Mouse (Mus musculus): ENCODE data around the gene Rps6kl1.
A peak's percentile ranks its signal among the peaks of the same experiment; 100 is the strongest.

The Rps6kl1 gene

DNA sequence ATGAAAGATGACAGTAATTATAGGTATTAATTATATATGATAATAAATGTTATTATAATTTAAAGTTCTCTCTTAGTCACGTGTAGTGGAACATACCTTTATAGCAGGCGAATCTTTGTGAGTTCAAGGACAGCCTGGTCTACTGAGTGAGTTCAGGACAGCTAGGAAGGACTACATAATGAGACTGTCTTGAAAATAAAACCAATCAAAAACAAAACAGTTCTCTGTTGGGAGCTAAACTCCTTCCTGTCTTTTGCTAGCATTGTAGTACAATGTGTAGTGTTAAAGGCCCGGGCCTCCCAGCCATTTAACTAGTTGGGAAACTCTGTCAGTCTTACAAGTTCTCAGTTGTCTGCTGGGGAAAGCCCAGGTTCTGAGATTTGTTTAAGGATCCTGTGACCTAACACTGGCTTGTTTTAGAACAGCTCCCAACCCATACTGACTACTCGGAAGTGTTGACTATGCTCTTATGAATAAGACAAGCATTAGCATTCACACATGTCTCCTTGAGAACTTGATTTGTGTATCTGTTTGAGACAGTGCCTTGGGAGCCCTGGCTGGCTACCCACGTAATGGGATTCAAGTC is 49.5 kb downstream of the Rps6kl1 start:
- no peak for DNase-seq

GRCm38 (mm10) chr12:85101001-85101400 is 50.1 kb downstream of the Rps6kl1 start:
- DNase-seq: no peak

DNA sequence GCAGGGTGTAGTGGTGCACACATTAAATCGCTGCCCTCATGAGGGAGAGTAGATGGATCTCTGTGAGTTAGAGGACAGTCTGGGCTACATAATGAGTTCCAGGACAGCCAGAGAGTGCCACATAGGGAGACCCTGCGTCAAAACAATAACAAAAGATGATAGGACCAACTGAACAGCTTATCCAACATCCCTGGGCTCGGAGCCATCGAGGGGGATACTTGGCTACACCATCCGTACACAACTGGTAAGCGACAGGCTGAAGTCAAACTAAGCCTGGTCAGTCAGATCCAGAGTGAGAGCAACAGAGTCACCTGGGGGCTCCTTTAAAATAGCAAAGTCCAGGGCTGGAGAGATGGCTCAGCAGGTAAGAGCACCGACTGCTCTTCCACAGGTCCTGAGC is 55.2 kb downstream of the Rps6kl1 start:
- DNase-seq: no peak

DNA sequence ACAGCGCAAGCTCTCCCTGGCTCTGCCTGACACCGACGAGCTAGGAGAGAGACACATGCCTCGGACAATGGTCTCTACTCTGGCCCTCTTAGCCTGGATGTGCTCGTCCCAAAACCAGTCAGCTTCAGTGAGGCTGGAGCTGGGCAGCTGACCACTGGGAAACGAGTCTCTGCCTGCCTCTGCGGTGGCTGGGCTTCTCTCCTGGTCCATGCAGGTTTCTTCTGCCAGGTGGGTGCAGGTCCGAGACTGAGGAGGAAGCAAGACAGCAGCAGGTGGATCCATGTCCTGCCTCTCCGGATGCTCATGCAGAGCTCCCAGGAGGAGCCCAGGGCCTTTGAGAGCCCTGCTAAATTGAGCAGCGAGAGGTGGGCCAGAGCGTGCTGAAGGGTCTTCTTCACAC is 55.9 kb downstream of the Rps6kl1 start:
- no peak for DNase-seq

DNA sequence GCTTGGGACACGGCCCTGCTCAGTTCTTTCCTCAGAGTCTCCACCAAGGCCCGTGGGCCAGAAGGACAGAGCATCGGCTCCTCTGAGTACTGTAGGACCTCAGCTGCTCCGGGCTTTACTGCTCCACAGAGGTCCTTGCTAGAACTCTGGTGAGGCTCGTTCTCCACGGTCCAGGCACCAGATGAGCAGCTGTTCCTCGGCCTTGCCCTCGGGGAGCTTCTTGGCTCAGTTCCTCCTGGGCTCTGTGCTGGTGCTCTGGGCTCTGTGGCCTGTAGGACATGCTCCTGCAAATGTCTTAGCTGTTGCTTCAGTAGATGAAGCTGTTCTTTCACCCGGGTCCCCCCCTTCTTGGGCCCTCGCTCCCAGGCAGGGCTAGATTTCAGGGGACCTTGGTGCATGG is 56.4 kb downstream of the Rps6kl1 start:
- DNase-seq: no peak

DNA sequence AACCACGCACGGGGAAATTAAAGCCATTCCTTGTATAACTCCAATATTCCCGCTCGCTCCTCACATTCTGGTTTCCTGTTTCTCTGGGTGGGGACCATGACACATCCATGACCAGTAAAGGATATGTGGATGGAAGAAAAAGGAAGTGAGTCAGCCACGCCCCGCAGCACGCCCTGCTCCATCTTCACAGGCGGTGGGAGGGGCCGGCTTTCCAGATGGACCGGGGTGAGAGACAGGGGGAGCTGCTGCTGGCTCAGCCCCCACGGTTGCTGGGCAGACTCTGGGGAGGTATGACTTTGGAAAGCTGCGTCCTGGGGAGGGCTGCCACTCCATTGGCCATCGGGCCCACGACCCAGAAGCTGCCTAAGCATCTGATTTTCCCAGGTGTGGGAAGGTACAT is 57.1 kb downstream of the Rps6kl1 start:
- no peak for DNase-seq

DNA sequence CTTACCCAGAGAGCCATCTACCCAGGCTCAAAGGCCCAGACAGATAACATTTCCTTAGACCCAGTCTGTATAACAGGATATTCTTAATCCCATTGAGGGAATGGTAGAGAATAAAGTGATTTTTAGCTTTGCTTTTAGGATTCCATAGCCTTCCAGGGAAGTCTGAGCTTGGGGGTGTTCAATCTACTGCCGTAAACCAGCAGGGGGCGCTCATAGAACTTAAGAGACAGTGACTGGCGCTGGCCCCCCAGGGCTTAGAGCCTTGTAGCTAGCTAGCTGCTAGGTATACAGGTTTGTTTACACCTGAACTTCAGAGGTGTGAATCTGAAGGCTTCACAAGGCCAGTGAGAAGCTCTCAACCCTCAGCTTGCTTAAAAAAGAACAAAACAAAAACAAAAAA is 58.9 kb downstream of the Rps6kl1 start:
- DNase-seq: peak; percentile 64

- no peak for DNase-seq
Measured at GRCm38 (mm10) chr12:85091190-85091589, 59.9 kb downstream of the Rps6kl1 start.

DNA sequence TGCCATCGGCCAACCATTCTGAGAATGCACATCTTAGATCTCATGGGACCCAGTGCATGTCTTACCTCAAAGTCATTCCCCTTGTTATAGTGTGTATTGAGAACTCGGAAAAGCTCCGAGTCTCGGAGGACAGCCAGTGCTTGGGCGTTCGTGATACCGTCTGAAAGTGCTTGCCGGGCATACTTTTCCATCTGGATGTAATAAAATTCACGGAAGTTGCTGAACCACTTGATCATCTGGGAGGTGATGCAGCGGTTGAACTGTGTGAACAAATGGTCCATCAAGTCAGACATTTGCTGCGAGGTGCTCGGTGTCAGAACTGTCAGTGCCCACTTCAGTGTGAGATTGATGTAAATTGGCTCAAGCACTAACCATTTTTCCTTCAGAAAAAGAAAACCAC is 63.2 kb downstream of the Rps6kl1 start:
- no peak for DNase-seq
